Mouse (Mus musculus) neural tube, embryonic 11.5 days (tissue): ENCODE results near the gene Tmem184b. TPM values are rescaled to one million over a fixed set of nuclear protein-coding genes. Genes with fewer than 3 reads are reported as not detected.
A peak's percentile ranks its signal among the peaks of the same experiment; 100 is the strongest.

ENCODE experiments used
- ATAC-seq: fragments of 200-750 bp; cut with Nextera tagmentation; 2 replicates; pipeline ENCODE4 v1.8.0; 2017; ENCODE audit warnings: moderate number of reproducible peaks, mild to moderate bottlenecking, moderate TSS enrichment, moderate library complexity; ENCODE audit not compliant: insufficient read depth, low FRiP score, low TSS enrichment
- DNase-seq: peaks from one replicate; pipeline ENCODE4 v3.0.0-alpha.2; 2015; ENCODE audit warnings: low spot score
- H3K27ac ChIP-seq: fragments of 300-500 bp; sonication (generic); 2 replicates; pipeline ENCODE4 v1.5.1; 2014; ENCODE audit warnings: low read depth, mild to moderate bottlenecking, low read length
- H3K27me3 ChIP-seq: fragments of 300-500 bp; sonication (generic); 2 replicates; pipeline ENCODE4 v1.6.1; 2014; ENCODE audit warnings: mild to moderate bottlenecking, low read length, mixed read lengths; ENCODE audit not compliant: control insufficient read depth, insufficient read depth
- H3K36me3 ChIP-seq: fragments of 300-500 bp; sonication (generic); 2 replicates; pipeline ENCODE4 v1.6.1; 2014; ENCODE audit warnings: mild to moderate bottlenecking, low read length, moderate library complexity, mixed read lengths; ENCODE audit not compliant: control insufficient read depth, insufficient read depth
- H3K4me1 ChIP-seq: fragments of 300-500 bp; sonication (generic); 2 replicates; pipeline ENCODE4 v1.6.1; 2014; ENCODE audit warnings: low read length, mixed read lengths; ENCODE audit not compliant: control insufficient read depth, insufficient read depth
- H3K4me2 ChIP-seq: fragments of 300-500 bp; sonication (generic); 2 replicates; pipeline ENCODE4 v1.6.1; 2014; ENCODE audit warnings: low read depth, mild to moderate bottlenecking, moderate library complexity
- H3K4me3 ChIP-seq: fragments of 300-500 bp; sonication (generic); 2 replicates; pipeline ENCODE4 v1.5.1; 2014; ENCODE audit warnings: low read depth, low read length
- H3K9ac ChIP-seq: fragments of 300-500 bp; sonication (generic); 2 replicates; pipeline ENCODE4 v1.6.1; 2014; ENCODE audit warnings: mild to moderate bottlenecking, low read length
- H3K9me3 ChIP-seq: fragments of 300-500 bp; sonication (generic); 2 replicates; pipeline ENCODE4 v1.6.1; 2016; ENCODE audit warnings: low read length; ENCODE audit not compliant: control insufficient read depth
- WGBS: fragments of 180-500 bp; shearing (Covaris S2); extraction: QIAGEN DNeasy Blood & Tissue Kit; methylation state at CpG from one replicate; pipeline ENCODE4 v1.1.7; 2014; 5-methylcytosine and 5-hydroxymethylcytosine counted together
- polyA plus RNA-seq: library from polyadenylated mRNA; unstranded; fragments of >200 nt; fragmentation: Nextera tagmentation; extraction: Ambion mirVana; gene quantifications from 2 replicates; pipeline ENCODE4 v1.2.1, GENCODE M21; 2014

Gene Tmem184b
- polyA plus RNA-seq, 1 experiment from 2014 or later = 52.9 TPM

DNA sequence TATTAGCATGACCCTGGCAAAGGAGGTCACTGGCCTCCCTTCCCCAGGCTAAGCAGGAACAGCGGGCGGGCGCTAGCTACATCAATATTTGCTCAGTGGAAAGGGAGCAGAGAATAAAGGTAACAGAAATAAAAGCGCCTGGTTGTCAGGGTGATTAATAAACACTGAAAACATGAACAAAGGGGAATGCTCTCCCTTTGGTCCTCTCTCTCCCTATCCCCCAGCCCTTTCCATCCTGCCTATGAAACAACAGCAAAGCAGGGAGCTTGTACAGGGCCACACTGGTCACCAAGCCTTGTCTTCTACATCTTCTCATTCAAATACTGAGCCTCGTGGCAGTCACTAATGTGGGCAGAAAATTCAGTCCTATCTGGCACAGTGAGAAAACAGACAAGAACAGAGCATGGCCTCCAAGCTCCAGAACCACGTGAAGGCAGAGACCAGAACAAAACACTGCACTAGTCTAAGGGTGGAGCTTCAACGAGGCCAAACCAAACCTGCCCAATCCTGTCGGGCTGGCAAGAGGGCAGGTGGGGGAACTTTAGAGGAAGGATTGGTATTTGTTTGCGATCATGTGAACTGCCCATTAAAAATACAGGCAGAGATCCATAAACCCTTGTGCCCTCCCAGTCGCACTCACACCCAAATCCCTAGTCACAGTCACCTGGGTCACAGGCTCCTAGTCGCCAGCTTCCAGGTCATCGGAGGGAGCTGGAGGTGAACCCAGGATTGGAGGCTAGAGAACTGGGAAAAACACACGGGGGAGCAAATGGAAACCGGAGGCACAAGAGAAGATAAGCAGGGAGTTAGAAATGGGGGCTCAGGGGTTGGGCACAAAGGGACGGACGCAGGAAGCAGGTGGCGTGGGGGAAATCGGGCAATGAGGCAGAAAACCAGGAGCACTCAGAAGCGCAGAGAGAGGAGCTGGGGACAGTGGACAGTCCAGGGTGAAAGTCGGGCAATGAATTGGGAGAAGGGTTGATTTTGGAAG is 76.1 kb downstream of the Tmem184b start:
- 8% methylated on average over 20 of the region's 20 CpGs for WGBS

DNA sequence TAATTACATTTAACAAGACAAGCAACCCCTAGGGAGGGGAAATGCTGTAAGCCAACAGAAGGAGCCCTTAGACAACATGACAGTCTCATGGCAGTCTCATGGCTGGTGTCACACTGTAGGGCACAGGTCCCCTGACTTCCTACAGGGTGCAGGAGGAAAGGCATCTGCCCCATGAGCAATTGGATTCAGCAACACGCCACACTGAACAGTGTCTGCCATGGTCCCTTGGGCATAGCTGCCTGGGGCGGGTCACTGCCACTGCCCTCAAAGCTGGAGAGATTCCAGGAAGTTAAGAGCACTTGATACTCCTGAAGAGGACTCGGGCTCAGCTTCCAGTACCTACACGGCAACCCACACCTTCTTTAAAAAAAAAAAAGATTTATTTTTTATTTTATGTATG is 77.1 kb downstream of the Tmem184b start:
- H3K36me3 ChIP-seq = no peaks in the 10 kb centered on the region
- no peaks in the 10 kb centered on the region for H3K9me3 ChIP-seq
- 69% methylated on average over 4 of the region's 4 CpGs for WGBS
- no peaks in the 10 kb centered on the region for H3K27me3 ChIP-seq
- no peak overlapping the region for H3K4me3 ChIP-seq
- DNase-seq (no peak), ATAC-seq (no peak)
- 0 out of 2 replicates have a peak overlapping the region, but pooled peaks have one; percentile 7 for H3K4me2 ChIP-seq
- H3K27ac ChIP-seq = no peak overlapping the region
- no peak overlapping the region for H3K9ac ChIP-seq
- peaks cover 5% of the 10 kb centered on the region for H3K4me1 ChIP-seq

More for the DNA sequence above, 76.1 kb downstream of the Tmem184b start:
- Histone ChIP-seq H3K36me3 (no peaks in the 10 kb centered on the region), H3K9me3 (no peaks in the 10 kb centered on the region), H3K27ac (peak overlapping the region; percentile 87), H3K4me1 (peaks cover 5% of the 10 kb centered on the region), H3K9ac (peak overlapping the region; percentile 72), H3K4me2 (peak overlapping the region; percentile 94), H3K27me3 (no peaks in the 10 kb centered on the region), H3K4me3 (peak overlapping the region; percentile 59)
- peak; percentile 40 for ATAC-seq
- DNase-seq = peak; percentile 53

- no peak overlapping the region for H3K4me3 ChIP-seq
- 88% methylated on average over 3 of the region's 3 CpGs for WGBS
- H3K9ac ChIP-seq = no peak overlapping the region
- no peak overlapping the region for H3K4me2 ChIP-seq
- peaks cover 5% of the 10 kb centered on the region for H3K4me1 ChIP-seq
- no peak overlapping the region for H3K27ac ChIP-seq
- H3K9me3 ChIP-seq = no peaks in the 10 kb centered on the region
- DNase-seq = no peak
- ATAC-seq = no peak
- H3K36me3 ChIP-seq = no peaks in the 10 kb centered on the region
- H3K27me3 ChIP-seq = no peaks in the 10 kb centered on the region
These were observed 77.6 kb downstream of the Tmem184b start for GRCm38 (mm10) chr15:79325742-79326141.

DNA sequence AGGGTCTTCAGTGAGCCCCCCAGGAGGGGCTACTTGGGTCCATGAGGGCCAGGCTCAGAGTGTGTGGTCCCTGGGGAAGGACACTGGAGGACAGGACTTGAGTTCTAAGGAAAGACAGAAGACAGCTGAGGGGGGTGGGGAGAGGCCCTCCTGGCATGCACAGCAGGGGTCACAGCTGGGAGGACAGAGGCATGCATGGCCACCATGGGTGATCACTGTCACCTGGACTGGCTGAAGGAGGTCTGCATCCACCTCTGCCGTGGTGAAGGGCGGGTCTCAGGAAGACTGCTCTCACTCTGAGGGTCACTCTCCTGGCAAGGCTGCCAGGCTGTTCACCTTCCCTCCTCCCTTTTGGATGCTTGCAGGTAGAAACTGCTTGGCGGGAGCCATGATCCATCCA is 79.0 kb downstream of the Tmem184b start:
- 93% methylated on average over 3 of the region's 3 CpGs for WGBS
- DNase-seq (no peak), ATAC-seq (no peak)
- H3K9me3 ChIP-seq = no peaks in the 10 kb centered on the region
- no peaks in the 10 kb centered on the region for H3K27me3 ChIP-seq
- H3K4me2 ChIP-seq = no peak overlapping the region
- no peak overlapping the region for H3K4me3 ChIP-seq
- no peak overlapping the region for H3K9ac ChIP-seq
- no peaks in the 10 kb centered on the region for H3K36me3 ChIP-seq
- no peak overlapping the region; the same call in 1 of the 2 replicates for H3K27ac ChIP-seq
- H3K4me1 ChIP-seq = peaks cover 5% of the 10 kb centered on the region

GRCm38 (mm10) chr15:79323791-79324155 is 79.6 kb downstream of the Tmem184b start:
- DNase-seq (no peak), ATAC-seq (no peak)
- WGBS = 83% methylated on average over 4 of the region's 4 CpGs
- Histone ChIP-seq H3K9me3 (no peaks in the 10 kb centered on the region), H3K4me2 (no peak overlapping the region), H3K4me3 (no peak overlapping the region), H3K27me3 (no peaks in the 10 kb centered on the region), H3K4me1 (peaks cover 5% of the 10 kb centered on the region), H3K27ac (no peak overlapping the region; the same call in 1 of the 2 replicates), H3K9ac (no peak overlapping the region), H3K36me3 (no peaks in the 10 kb centered on the region)

GRCm38 (mm10) chr15:79322991-79323790 is 80.2 kb downstream of the Tmem184b start:
- no peaks in the 10 kb centered on the region for H3K36me3 ChIP-seq
- no peak overlapping the region for H3K4me3 ChIP-seq
- WGBS = 82% methylated on average over 6 of the region's 6 CpGs
- no peak overlapping the region for H3K9ac ChIP-seq
- no peak for DNase-seq
- no peak overlapping the region for H3K27ac ChIP-seq
- no peak for ATAC-seq
- H3K4me2 ChIP-seq = no peak overlapping the region
- H3K27me3 ChIP-seq = no peaks in the 10 kb centered on the region
- H3K9me3 ChIP-seq = no peaks in the 10 kb centered on the region
- peaks cover 5% of the 10 kb centered on the region for H3K4me1 ChIP-seq

GRCm38 (mm10) chr15:79322281-79322990 is 80.9 kb downstream of the Tmem184b start:
- 79% methylated on average over 11 of the region's 11 CpGs for WGBS
- Histone ChIP-seq H3K9ac (no peak overlapping the region), H3K4me1 (peaks cover 5% of the 10 kb centered on the region), H3K4me3 (no peak overlapping the region), H3K27me3 (no peaks in the 10 kb centered on the region), H3K36me3 (no peaks in the 10 kb centered on the region), H3K9me3 (no peaks in the 10 kb centered on the region), H3K27ac (no peak overlapping the region), H3K4me2 (no peak overlapping the region)
- ATAC-seq = no peak
- DNase-seq = no peak

DNA sequence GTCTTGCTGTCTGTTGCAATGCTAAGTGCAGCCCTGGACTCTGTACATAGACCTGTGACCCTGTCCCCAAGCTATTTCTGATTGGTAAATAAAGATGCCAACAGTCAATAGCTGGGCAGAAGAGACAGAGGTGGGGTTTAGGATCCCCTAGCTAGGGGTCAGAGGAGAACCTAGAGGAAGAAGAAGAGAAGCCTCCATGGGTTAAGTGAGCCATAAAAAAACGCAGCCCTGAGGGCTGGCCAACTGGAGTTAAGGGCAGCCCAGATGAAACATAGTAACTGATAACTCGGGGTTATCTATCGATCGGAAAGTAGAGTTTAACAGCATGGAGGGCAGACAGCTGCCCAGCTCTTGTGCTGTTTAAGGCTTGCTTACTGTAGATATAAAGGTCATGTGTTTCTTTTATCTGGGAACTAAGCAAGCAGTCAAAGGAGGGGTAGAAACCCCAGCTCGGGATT is 81.6 kb downstream of the Tmem184b start:
- 82% methylated on average over 5 of the region's 5 CpGs for WGBS
- ATAC-seq (no peak), DNase-seq (no peak)
- H3K27me3 ChIP-seq = no peaks in the 10 kb centered on the region
- H3K36me3 ChIP-seq = no peaks in the 10 kb centered on the region
- no peak overlapping the region for H3K9ac ChIP-seq
- H3K4me3 ChIP-seq = no peak overlapping the region
- H3K9me3 ChIP-seq = no peaks in the 10 kb centered on the region
- no peaks in the 10 kb centered on the region for H3K4me1 ChIP-seq
- no peak overlapping the region for H3K4me2 ChIP-seq
- no peak overlapping the region for H3K27ac ChIP-seq
